Mouse (Mus musculus) midbrain, postnatal 0 days (tissue): Measurements from ENCODE around the gene Prss23. TPM values are rescaled to one million over a fixed set of nuclear protein-coding genes. Genes with fewer than 3 reads are reported as not detected.

Experiments used
- ATAC-seq: fragments of 200-750 bp; cut with Nextera tagmentation; 2 replicates; pipeline ENCODE4 v1.8.0; 2017; ENCODE audit warnings: moderate number of reproducible peaks, mild to moderate bottlenecking, moderate TSS enrichment, moderate library complexity; ENCODE audit not compliant: low FRiP score
- DNase-seq: peaks from one replicate; pipeline ENCODE4 v3.0.0-alpha.2; 2015; ENCODE audit warnings: low spot score
- H3K27ac ChIP-seq: fragments of 300-500 bp; sonication (generic); 2 replicates; pipeline ENCODE4 v1.5.1; 2014; ENCODE audit warnings: low read depth, mild to moderate bottlenecking, low read length, mixed read lengths
- H3K27me3 ChIP-seq: fragments of 300-500 bp; sonication (generic); 2 replicates; pipeline ENCODE4 v1.6.1; 2014; ENCODE audit warnings: low read length, control low read depth, mixed read lengths; ENCODE audit not compliant: insufficient read depth
- H3K36me3 ChIP-seq: fragments of 300-500 bp; sonication (generic); 2 replicates; pipeline ENCODE4 v1.6.1; 2014; ENCODE audit warnings: low read length, control low read depth, mixed read lengths; ENCODE audit not compliant: insufficient read depth
- H3K4me1 ChIP-seq: fragments of 300-500 bp; sonication (generic); 2 replicates; pipeline ENCODE4 v1.6.1; 2014; ENCODE audit warnings: mild to moderate bottlenecking, control low read depth, antibody characterized with exemption, low read length, mixed read lengths; ENCODE audit not compliant: insufficient read depth
- H3K4me2 ChIP-seq: fragments of 300-500 bp; sonication (generic); 2 replicates; pipeline ENCODE4 v1.6.1; 2014; ENCODE audit warnings: low read depth, mild to moderate bottlenecking, low read length, mixed read lengths; ENCODE audit not compliant: poor library complexity, severe bottlenecking
- H3K4me3 ChIP-seq: fragments of 300-500 bp; sonication (generic); 2 replicates; pipeline ENCODE4 v1.5.1; 2014; ENCODE audit warnings: low read depth, mild to moderate bottlenecking, low read length, moderate library complexity
- H3K9ac ChIP-seq: fragments of 300-500 bp; sonication (generic); replicated peaks from 2 replicates; pipeline ENCODE4 v1.6.1; 2014; ENCODE audit warnings: mild to moderate bottlenecking, low read length, moderate library complexity, mixed read lengths; ENCODE audit not compliant: poor library complexity, severe bottlenecking
- H3K9me3 ChIP-seq: fragments of 300-500 bp; sonication (generic); 2 replicates; pipeline ENCODE4 v1.6.1; 2016; ENCODE audit warnings: low read length, control low read depth
- CTCF ChIP-seq: IDR thresholded peaks from 2 replicates; pipeline ENCODE4 v1.5.1; 2016; ENCODE audit warnings: antibody characterized with exemption, mild to moderate bottlenecking
- WGBS: fragments of 180-500 bp; shearing (Covaris S2); extraction: QIAGEN DNeasy Blood & Tissue Kit; methylation state at CpG from one replicate; pipeline ENCODE4 v1.1.7; 2014; 5-methylcytosine and 5-hydroxymethylcytosine counted together
- polyA plus RNA-seq: library from polyadenylated mRNA; unstranded; fragments of >200 nt; fragmentation: Nextera tagmentation; extraction: Ambion mirVana; gene quantifications from 2 replicates; pipeline ENCODE4 v1.2.1, GENCODE M21; 2015
- total RNA-seq: library from RNA; depleted of rRNA; stranded (reverse); fragments of >200 nt; gene quantifications from 2 replicates; pipeline ENCODE4 v1.2.3, GENCODE M21; 2014

The Prss23 gene
- total and polyA plus RNA-seq, 2 experiments from 2014 or later, result 10.1 to 10.2 TPM

GRCm38 (mm10) chr7:89517460-89518390 is 9.3 kb downstream of the Prss23 start:
- Histone ChIP-seq H3K27ac (no peak overlapping the region), H3K27me3 (0 out of 2 replicates have a peak, but pooled peaks cover 5% of the 10 kb centered on the region), H3K4me1 (0 out of 2 replicates have a peak, but pooled peaks cover 4% of the 10 kb centered on the region), H3K9ac (peak overlapping the region; percentile 60), H3K36me3 (no peaks in the 10 kb centered on the region), H3K4me3 (peak overlapping the region; percentile 72), H3K4me2 (peak overlapping the region; percentile 100), H3K9me3 (no peaks in the 10 kb centered on the region)
- DNase-seq (peak; percentile 67), ATAC-seq (peak; percentile 82)
- TF ChIP-seq CTCF, result peak; percentile 45
- WGBS, result 1% methylated on average over 39 of the region's 61 CpGs

- H3K27ac ChIP-seq, result no peak overlapping the region
Observed at GRCm38 (mm10) chr7:89516551-89517459, 10.2 kb downstream of the Prss23 start.

GRCm38 (mm10) chr7:89511921-89512514 is 15.0 kb downstream of the Prss23 start:
- TF ChIP-seq CTCF, result no peak
- DNase-seq (peak; percentile 23), ATAC-seq (no peak)
- Histone ChIP-seq H3K27ac (no peak overlapping the region), H3K27me3 (0 out of 2 replicates have a peak, but pooled peaks cover 5% of the 10 kb centered on the region), H3K4me1 (0 out of 2 replicates have a peak, but pooled peaks cover 3% of the 10 kb centered on the region), H3K4me2 (no peak overlapping the region), H3K36me3 (no peaks in the 10 kb centered on the region), H3K9ac (no peak overlapping the region), H3K4me3 (no peak overlapping the region), H3K9me3 (no peaks in the 10 kb centered on the region)
- WGBS, result 46% methylated on average over 4 of the region's 4 CpGs

More at GRCm38 (mm10) chr7:89516551-89517459, 10.2 kb downstream of the Prss23 start:
- DNase-seq (peak; percentile 5), ATAC-seq (peak; percentile 57)
- 8% methylated on average over 32 of the region's 32 CpGs for WGBS
- 0 out of 2 replicates have a peak, but pooled peaks cover 4% of the 10 kb centered on the region for H3K4me1 ChIP-seq
- no peaks in the 10 kb centered on the region for H3K36me3 ChIP-seq
- TF ChIP-seq CTCF, result no peak
- 0 out of 2 replicates have a peak, but pooled peaks cover 5% of the 10 kb centered on the region for H3K27me3 ChIP-seq
- H3K4me3 ChIP-seq, result peak overlapping the region; percentile 72
- no peaks in the 10 kb centered on the region for H3K9me3 ChIP-seq
- peak overlapping the region; percentile 100 for H3K4me2 ChIP-seq
- H3K9ac ChIP-seq, result peak overlapping the region; percentile 60

GRCm38 (mm10) chr7:89508672-89509071 is 18.3 kb downstream of the Prss23 start:
- Histone ChIP-seq H3K36me3 (no peaks in the 10 kb centered on the region), H3K4me2 (no peak overlapping the region), H3K27ac (no peak overlapping the region), H3K4me1 (no peaks in the 10 kb centered on the region), H3K4me3 (no peak overlapping the region), H3K27me3 (no peaks in the 10 kb centered on the region), H3K9me3 (no peaks in the 10 kb centered on the region), H3K9ac (no peak overlapping the region)
- no peak for ATAC-seq
- WGBS, result 45% methylated on average over 4 of the region's 4 CpGs
- TF ChIP-seq CTCF, result no peak
- no peak for DNase-seq

- peak; percentile 74 for ATAC-seq
- Histone ChIP-seq H3K9me3 (no peaks in the 10 kb centered on the region), H3K4me2 (peak overlapping the region; percentile 10; the same call in 1 of the 2 replicates), H3K9ac (no peak overlapping the region), H3K27me3 (no peaks in the 10 kb centered on the region), H3K4me1 (no peaks in the 10 kb centered on the region), H3K36me3 (no peaks in the 10 kb centered on the region), H3K4me3 (no peak overlapping the region), H3K27ac (no peak overlapping the region)
- WGBS, result 25% methylated on average over 17 of the region's 17 CpGs
- peak; percentile 89 for TF ChIP-seq CTCF
- DNase-seq, result peak; percentile 89
Observed at GRCm38 (mm10) chr7:89499516-89500307, 27.3 kb downstream of the Prss23 start.
